Mouse (Mus musculus) spleen, adult 2 months (tissue): ENCODE measurements around the gene Gckr.

ENCODE experiments used
- CTCF ChIP-seq: fragments of 200-500 bp; IDR thresholded peaks from 2 replicates; pipeline ENCODE4 v1.5.1; 2011; ENCODE audit warnings: mild to moderate bottlenecking, inconsistent platforms; ENCODE audit not compliant: insufficient read depth, insufficient read length, insufficient replicate concordance; ENCODE audit errors: extremely low read depth
- POLR2A ChIP-seq: fragments of 200-500 bp; IDR thresholded peaks from 2 replicates; pipeline ENCODE4 v1.6.1; 2011; ENCODE audit warnings: low read depth, low read length, inconsistent platforms

DNA sequence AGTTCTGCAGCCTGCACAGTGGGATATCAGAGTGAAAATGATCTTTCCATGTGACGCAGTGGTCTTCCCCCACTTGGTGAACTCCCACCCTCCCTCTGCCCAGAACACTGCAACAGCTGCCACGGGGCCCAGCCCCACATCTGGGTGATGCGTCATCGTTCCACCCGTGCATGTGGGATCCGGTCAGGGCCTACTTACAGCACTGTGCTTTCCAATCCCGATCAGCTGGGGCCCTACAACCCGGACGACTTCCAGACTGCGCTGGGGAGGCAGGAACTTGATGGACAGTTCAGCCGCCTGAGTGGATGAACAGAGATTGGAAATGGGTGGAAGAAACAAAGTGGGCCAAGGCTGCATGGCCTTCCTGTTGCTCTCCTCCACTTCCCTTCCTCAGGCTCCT lies 39.6 kb upstream of the Gckr start:
- TF ChIP-seq CTCF (no peak), POLR2A (no peak)
